Mouse (Mus musculus): ENCODE data around the gene Shf. TPM values are rescaled to one million over a fixed set of nuclear protein-coding genes. Genes with fewer than 3 reads are reported as not detected.

Shf gene
- total RNA-seq (2023): 9.7 TPM

GRCm38 (mm10) chr2:122368995-122369739, at the start of gene Shf:
Shf (minus strand) TSS chr2:122369162.

GRCm38 (mm10) chr2:122315372-122315771, 53.6 kb downstream of the Shf start, which contains the start of gene Duox1:
Duox1 (plus strand) TSS chr2:122315672.

GRCm38 (mm10) chr2:122313536-122313935, 55.4 kb downstream of the Shf start, which contains the start of gene Duoxa1:
Duoxa1 (minus strand) TSS chr2:122313730.

Other genes starting within 250 kb of the Shf start
- 2,438 TPM for gene B2m, start 221.5 kb downstream of the Shf start, total RNA-seq (2023)
- 0.85 TPM for gene Trim69, start 208.5 kb downstream of the Shf start, total RNA-seq (2023)
- not detected for gene Patl2, start 183.0 kb downstream of the Shf start, total RNA-seq (2023)
- not detected for gene Terb2, start 182.9 kb downstream of the Shf start, total RNA-seq (2023)
- 5.2 TPM for gene Sord, start 134.4 kb downstream of the Shf start, total RNA-seq (2023)
- not detected for gene Duox2, start 70.7 kb downstream of the Shf start, total RNA-seq (2023)
- gene Duoxa2, start 70.3 kb downstream of the Shf start, total RNA-seq (2023): 0.47 TPM
- not detected for gene Duoxa1, start 55.4 kb downstream of the Shf start, total RNA-seq (2023)
- gene Duox1, start 53.5 kb downstream of the Shf start, total RNA-seq (2023): not detected
- 106 TPM for gene Slc28a2, start 57.3 kb upstream of the Shf start, total RNA-seq (2023)
- gene Gm14085, start 115.8 kb upstream of the Shf start, total RNA-seq (2023): 30.5 TPM
- 0.94 TPM for gene Gatm, start 242.1 kb upstream of the Shf start, total RNA-seq (2023)

Measured in CD4-positive naive resting alpha-beta T cell, adult 76 days (primary cell).